Mouse (Mus musculus): ENCODE data around the gene Smug1. TPM values are rescaled to one million over a fixed set of nuclear protein-coding genes. Genes with fewer than 3 reads are reported as not detected.

Gene Smug1
- polyA plus RNA-seq, 1 experiment from 2014 or later: 18.2 TPM

DNA sequence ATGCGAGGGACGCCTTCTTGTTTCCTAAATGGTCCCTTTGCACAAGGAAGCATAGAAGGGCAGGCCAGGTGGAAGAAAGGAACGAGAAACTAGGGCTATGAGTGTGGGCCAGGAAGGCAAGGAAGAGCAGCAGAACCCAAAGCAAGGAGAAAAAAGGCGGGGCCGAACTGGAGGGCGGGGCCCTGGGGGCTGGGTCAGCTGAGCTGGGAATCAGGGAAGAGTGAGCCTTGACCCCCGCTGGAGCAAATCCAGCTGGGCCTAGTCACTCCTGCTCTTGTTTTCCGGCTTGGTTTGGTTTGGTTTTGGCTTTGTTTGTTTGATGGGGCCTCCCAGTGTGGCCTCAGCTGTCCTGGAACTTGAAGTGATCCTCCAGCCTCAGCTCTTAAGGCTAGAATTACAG, 4.4 kb upstream of the Smug1 start:
- Histone ChIP-seq H3K36me3 (no peaks in the 10 kb centered on the region), H3K27me3 (replicated peaks) (peaks cover 91% of the 10 kb centered on the region), H3K4me3 (replicated peaks) (no peak overlapping the region), H3K27ac (peak overlapping the region; percentile 2; the same call in 1 of the 2 replicates), H3K9ac (no peak overlapping the region), H3K4me1 (replicated peaks) (peaks cover 42% of the 10 kb centered on the region), H3K9me3 (no peaks in the 10 kb centered on the region), H3K4me2 (replicated peaks) (no peak overlapping the region; the same call in 1 of the 2 replicates)
- WGBS: 23% methylated on average over 8 of the region's 8 CpGs
- no peak for ATAC-seq

DNA sequence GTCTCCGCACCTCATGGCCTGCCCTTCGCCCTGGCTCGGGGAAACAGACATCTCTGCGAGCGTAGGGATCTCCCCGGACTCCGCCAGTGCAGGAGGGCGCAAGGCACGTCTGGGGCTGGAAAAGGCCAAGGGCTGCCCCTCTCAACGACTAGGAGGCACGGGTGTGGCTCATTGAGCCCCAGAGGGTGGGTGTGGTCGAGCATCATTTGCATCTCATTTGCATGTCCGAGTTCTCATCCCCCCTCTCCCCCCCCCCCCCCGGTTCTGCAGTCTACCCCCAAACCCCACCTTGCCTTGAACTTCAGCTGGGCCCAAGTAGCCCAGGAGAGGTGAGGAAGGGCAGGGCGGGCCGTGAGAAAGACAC, 3.4 kb upstream of the Smug1 start:
- H3K9ac ChIP-seq: no peak overlapping the region; the same call in 1 of the 2 replicates
- H3K36me3 ChIP-seq: no peaks in the 10 kb centered on the region
- peaks cover 42% of the 10 kb centered on the region for H3K4me1 ChIP-seq (replicated peaks)
- peak overlapping the region; percentile 92 for H3K4me2 ChIP-seq (replicated peaks)
- peak overlapping the region; percentile 67; the same call in 1 of the 2 replicates for H3K27ac ChIP-seq
- H3K9me3 ChIP-seq: no peaks in the 10 kb centered on the region
- peaks cover 89% of the 10 kb centered on the region for H3K27me3 ChIP-seq (replicated peaks)
- peak overlapping the region; percentile 50; the same call in 1 of the 2 replicates for H3K4me3 ChIP-seq (replicated peaks)
- ATAC-seq: no peak
- WGBS: 19% methylated on average over 16 of the region's 16 CpGs

DNA sequence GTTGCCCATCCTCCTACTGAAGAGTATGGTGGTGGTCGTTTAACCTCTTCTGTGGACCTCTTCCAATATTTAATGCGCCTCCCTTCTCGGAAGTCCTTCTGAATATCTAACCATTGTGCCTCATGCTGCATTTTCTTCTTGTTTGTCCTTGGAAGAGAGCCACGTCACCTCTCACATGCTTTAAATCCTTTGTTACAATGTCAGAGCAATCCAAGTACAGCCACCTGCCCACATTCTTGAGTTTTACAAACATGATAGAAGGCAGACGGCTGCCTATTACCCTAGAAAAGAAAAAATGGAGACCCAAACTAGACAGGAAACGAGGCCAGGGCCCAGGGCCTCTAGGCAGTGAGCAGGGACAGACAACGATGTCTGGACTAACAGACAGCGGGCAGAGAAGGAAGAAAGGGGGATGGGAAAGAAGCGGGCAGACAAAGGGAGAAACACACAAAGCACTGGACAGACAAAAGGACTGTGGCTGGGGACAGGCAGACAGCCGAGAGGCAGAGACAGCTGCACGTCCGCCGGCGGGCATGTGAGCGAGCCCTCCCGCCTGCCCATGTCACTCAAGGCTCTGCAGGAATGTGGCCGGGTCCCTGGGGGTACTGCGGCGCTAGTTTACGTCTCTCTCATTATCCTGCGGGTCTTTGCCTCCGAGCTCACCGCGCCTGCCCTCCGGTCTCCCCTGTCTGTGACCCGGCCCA, 2.9 kb upstream of the Smug1 start:
- H3K4me1 ChIP-seq (replicated peaks): peaks cover 42% of the 10 kb centered on the region
- ATAC-seq: no peak
- peak overlapping the region; percentile 92 for H3K4me2 ChIP-seq (replicated peaks)
- H3K36me3 ChIP-seq: no peaks in the 10 kb centered on the region
- peaks cover 84% of the 10 kb centered on the region for H3K27me3 ChIP-seq (replicated peaks)
- H3K9me3 ChIP-seq: no peaks in the 10 kb centered on the region
- peak overlapping the region; percentile 67 for H3K27ac ChIP-seq
- peak overlapping the region; percentile 50 for H3K4me3 ChIP-seq (replicated peaks)
- WGBS: 6% methylated on average over 26 of the region's 26 CpGs
- peak overlapping the region; percentile 39 for H3K9ac ChIP-seq

DNA sequence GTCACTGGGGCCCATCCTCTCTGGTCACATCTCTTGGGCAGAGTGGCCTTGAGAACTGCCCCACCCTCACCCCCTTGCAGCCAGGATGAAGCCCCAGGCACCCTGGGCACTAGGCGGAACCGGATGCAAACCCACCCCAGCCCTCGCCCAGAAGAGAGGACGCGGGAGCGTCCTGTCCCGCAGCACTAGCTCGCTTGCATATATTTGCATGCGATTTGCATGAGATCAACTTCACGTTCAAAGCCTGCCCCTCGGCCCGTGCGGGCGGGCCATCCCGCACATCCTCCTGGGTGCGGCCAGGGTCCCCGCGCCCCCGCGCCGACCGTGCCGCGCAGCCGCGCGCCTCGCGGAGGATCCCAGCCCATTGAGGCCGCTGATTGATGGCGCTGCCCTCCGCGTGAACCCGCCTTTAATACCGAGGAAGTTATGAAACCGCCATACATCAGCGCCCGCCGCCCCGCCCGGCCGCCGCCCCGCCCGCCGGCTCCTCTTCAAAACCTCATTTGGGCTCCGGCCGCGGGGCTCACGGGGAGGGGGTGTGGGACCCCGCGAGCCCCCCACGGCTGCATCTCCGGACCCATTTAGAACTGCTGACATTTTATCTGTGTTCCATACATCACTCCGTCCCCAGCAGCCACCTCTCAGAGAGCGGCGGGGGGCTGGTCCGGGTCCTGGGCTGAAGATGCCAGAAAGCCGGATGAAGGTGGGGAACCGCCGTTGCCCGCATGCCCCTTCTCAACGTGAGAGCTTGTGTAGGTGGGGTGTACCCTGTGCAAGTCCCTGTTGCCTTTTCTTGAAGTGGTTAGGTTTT, 2.1 kb upstream of the Smug1 start:
- no peaks in the 10 kb centered on the region for H3K9me3 ChIP-seq
- under 1% methylated on average over 62 of the region's 63 CpGs for WGBS
- H3K27me3 ChIP-seq (replicated peaks): peaks cover 76% of the 10 kb centered on the region
- H3K9ac ChIP-seq: peak overlapping the region; percentile 39
- H3K27ac ChIP-seq: peak overlapping the region; percentile 67
- ATAC-seq: peak; percentile 48
- H3K4me1 ChIP-seq (replicated peaks): peaks cover 42% of the 10 kb centered on the region
- H3K4me3 ChIP-seq (replicated peaks): peak overlapping the region; percentile 50
- H3K36me3 ChIP-seq: no peaks in the 10 kb centered on the region
- H3K4me2 ChIP-seq (replicated peaks): peak overlapping the region; percentile 92

DNA sequence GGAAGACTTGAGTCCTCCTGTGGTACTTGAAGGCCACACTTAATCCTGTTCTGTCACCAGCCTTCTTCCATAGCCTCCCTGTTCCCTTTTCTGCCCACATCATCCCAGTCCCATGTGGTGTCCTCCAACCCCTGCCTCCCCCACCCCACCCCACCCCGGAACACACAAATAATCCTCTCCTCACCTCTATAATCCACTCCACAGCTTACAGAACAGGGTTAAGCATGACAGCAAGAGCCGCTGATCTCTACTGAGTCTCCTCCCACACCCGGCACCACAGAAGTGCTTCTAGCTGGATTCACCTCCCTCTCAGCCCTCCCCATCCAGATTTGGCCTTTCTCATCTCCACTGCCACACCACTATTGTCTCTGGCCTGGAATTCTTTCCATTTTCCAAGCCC, 894 bp upstream of the Smug1 start:
- ATAC-seq: no peak
- Histone ChIP-seq H3K4me3 (replicated peaks) (no peak overlapping the region), H3K27ac (0 out of 2 replicates have a peak overlapping the region, but pooled peaks have one; percentile 67), H3K4me2 (replicated peaks) (0 out of 2 replicates have a peak overlapping the region, but pooled peaks have one; percentile 92), H3K9ac (no peak overlapping the region), H3K4me1 (replicated peaks) (peaks cover 44% of the 10 kb centered on the region), H3K9me3 (no peaks in the 10 kb centered on the region), H3K36me3 (no peaks in the 10 kb centered on the region), H3K27me3 (replicated peaks) (peaks cover 64% of the 10 kb centered on the region)
- WGBS: 27% methylated on average over 3 of the region's 3 CpGs

DNA sequence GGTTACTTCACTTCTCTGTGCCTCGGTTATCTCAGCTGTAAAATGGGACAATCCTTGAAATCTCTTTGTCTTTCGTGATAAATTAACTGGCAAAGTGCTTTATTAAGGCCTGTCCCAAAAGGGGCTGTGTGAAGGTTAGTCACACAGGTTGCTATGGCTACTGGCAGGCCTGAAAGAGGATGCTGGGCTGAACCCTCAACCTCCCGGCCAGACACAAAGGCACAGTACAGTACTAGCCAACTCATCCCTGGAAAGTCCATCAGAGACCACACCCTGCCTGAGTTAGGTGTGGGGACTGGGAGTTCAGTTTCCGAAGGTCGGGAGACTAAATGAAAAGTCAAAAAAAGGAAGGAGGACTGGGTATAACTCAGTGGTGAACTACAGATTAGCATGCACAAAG, 968 bp downstream of the Smug1 start:
- no peaks in the 10 kb centered on the region for H3K36me3 ChIP-seq
- no peak overlapping the region for H3K9ac ChIP-seq
- H3K4me3 ChIP-seq (replicated peaks): no peak overlapping the region
- peaks cover 45% of the 10 kb centered on the region for H3K27me3 ChIP-seq (replicated peaks)
- peaks cover 37% of the 10 kb centered on the region for H3K4me1 ChIP-seq (replicated peaks)
- ATAC-seq: no peak
- H3K9me3 ChIP-seq: no peaks in the 10 kb centered on the region
- no peak overlapping the region for H3K27ac ChIP-seq
- WGBS: 45% methylated on average over 5 of the region's 5 CpGs
- H3K4me2 ChIP-seq (replicated peaks): no peak overlapping the region

DNA sequence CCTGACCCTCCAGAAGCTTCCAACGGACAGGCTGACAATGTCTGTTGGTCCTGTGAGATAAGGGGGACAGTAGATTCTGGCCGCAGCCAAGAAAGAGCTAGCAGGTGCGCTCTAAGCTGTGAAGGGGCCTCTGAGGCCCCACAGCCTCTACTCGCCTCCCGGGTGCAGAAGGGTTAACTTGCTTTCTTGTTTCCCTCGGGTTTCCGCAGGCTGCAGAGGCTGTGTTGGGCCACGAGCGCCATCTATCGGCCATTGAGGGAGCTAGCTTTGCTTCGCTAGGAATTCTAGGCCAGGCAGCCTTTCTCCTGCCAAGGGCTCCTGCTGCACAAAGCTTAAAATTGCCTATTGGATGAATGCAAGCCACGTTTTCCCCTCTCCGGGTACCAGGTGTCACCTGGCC, 1.5 kb downstream of the Smug1 start:
- Histone ChIP-seq H3K9me3 (no peaks in the 10 kb centered on the region), H3K4me1 (replicated peaks) (peaks cover 34% of the 10 kb centered on the region), H3K27ac (no peak overlapping the region), H3K36me3 (no peaks in the 10 kb centered on the region), H3K4me3 (replicated peaks) (no peak overlapping the region), H3K27me3 (replicated peaks) (peaks cover 42% of the 10 kb centered on the region), H3K9ac (no peak overlapping the region), H3K4me2 (replicated peaks) (no peak overlapping the region)
- WGBS: under 1% methylated on average over 13 of the region's 13 CpGs
- ATAC-seq: peak; percentile 24; the same call in 1 of the 2 replicates

DNA sequence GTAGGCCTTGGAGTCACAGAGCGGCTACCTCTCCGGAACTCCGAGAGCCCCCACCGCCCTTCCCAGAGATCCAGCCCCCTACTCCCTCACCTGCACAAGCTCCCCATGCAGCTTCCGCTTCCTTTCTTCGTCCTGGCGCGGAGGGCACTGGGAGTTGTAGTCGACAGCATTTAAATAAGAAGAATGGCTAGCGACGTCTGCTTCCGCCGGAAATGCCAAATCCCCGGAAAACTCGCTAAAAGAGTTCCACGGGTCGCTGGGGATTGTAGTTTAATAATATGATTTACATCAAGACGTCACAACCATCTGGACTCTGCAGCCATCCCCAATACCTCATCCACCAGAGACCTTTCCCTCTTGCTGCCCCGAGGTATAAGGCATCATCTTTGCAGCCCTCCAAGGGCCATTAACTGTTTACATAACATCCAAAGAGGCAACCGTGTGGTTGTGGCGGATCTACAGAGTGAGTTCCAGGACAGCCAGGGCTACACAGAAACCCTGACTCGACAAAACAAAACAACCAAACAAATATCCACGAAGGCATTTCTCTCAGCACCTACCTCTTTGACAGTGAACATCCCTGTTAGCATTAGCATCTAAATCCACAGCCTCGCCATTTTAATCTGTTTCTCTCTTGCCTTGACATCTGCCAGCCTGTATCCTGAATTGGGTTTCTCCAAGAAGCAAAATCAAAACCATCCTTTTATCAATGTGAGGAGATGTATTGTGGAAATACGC, 3.5 kb downstream of the Smug1 start:
- Histone ChIP-seq H3K4me1 (replicated peaks) (peaks cover 15% of the 10 kb centered on the region), H3K36me3 (no peaks in the 10 kb centered on the region), H3K4me2 (replicated peaks) (peak overlapping the region; percentile 61), H3K27ac (no peak overlapping the region), H3K9me3 (no peaks in the 10 kb centered on the region), H3K27me3 (replicated peaks) (peaks cover 25% of the 10 kb centered on the region), H3K9ac (peak overlapping the region; percentile 73), H3K4me3 (replicated peaks) (peak overlapping the region; percentile 79)
- WGBS: 9% methylated on average over 25 of the region's 25 CpGs
- ATAC-seq: peak; percentile 88

DNA sequence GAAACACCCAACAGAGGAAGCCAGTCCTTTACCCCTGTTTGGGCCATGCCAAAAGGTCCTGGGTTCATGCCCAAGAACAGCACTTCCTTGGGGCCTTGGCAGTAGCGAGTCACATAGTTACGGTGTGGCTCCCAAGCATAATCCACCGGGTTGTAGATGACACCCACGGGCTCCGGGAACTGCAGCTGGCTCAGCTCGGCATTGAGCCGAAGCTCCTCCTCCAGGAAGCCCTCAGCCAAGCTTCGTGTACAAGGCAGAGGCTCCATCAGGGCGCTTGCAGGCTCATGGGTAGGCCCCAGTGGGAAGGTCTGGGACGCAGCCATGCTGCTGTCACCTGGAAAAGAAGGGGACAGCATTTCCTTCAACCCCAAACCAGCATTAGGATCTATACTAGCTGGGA, 9.3 kb downstream of the Smug1 start:
- H3K27me3 ChIP-seq (replicated peaks): no peaks in the 10 kb centered on the region
- no peak for ATAC-seq
- no peak overlapping the region for H3K9ac ChIP-seq
- no peaks in the 10 kb centered on the region for H3K36me3 ChIP-seq
- H3K9me3 ChIP-seq: no peaks in the 10 kb centered on the region
- H3K4me1 ChIP-seq (replicated peaks): 0 out of 2 replicates have a peak, but pooled peaks cover 2% of the 10 kb centered on the region
- H3K4me3 ChIP-seq (replicated peaks): no peak overlapping the region
- H3K27ac ChIP-seq: no peak overlapping the region
- 85% methylated on average over 10 of the region's 10 CpGs for WGBS
- no peak overlapping the region for H3K4me2 ChIP-seq (replicated peaks)

DNA sequence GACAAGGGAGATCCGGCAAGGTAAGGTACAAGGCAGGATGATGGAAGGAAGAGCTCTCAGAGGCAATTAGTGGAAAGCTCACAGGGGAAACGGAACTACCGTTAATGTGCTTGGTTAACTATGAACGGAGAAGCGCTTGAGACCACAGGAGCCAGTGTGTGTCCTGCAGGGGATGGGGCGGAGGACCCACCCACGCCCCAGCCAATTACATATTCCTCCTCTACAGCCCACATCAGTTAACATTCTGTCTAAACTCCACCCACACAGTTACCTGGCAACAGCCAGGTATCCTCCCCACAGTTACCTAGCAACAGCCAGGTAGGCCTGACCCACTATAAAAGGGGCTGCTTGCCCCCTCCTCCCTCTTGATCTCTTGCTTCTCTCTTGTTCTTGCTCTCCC, 10.0 kb downstream of the Smug1 start:
- H3K4me1 ChIP-seq (replicated peaks): no peaks in the 10 kb centered on the region
- H3K36me3 ChIP-seq: no peaks in the 10 kb centered on the region
- H3K4me2 ChIP-seq (replicated peaks): no peak overlapping the region
- ATAC-seq: no peak
- 66% methylated on average over 7 of the region's 7 CpGs for WGBS
- no peaks in the 10 kb centered on the region for H3K27me3 ChIP-seq (replicated peaks)
- no peak overlapping the region for H3K27ac ChIP-seq
- no peak overlapping the region for H3K9ac ChIP-seq
- no peaks in the 10 kb centered on the region for H3K9me3 ChIP-seq
- H3K4me3 ChIP-seq (replicated peaks): no peak overlapping the region

DNA sequence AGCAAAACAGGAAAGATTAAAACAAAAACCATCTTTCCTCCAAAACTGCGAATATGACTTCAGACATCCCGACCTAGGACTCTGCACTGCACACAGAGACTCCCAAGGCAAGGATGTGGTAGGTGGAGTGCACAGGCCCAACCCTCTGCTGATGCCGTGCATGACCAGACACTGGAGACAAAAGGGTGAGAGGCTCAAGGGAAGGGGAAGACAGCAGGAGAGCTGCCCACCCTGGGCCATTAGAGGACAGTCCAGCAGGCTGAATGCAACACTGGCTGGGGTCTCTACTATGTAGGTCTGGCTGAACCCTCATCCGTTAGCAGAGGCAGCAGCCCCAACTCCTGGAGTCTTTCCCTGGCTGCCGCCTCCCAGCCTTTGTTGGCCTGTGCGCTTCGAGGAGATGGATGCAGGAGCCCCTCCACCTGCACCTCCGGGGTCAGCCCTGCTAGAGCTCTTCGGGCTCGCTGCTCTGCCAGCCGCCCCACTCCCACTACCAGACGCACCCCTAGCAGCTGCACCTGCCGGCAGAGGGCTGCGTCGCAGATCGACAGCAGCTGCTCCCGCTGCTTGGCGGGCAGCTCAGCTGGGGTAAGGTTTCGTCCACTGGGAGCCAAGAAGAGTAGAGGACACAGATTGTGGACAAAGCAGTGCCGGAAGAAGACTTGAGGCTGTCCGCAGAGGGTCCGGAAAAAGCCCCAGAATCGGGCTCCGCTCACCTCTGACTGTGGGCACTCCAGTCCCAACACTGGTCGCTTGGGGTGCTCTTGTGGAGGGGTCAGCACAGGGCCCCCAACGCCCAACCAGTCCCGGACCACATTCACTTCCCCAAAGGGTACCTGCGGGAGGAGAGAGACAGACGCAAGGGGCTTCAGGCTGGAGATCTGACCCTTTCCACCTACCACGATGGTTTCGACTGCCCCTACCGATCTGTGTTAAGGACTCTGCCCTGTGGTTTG, 11.2 kb downstream of the Smug1 start:
- Histone ChIP-seq H3K27ac (no peak overlapping the region), H3K4me3 (replicated peaks) (no peak overlapping the region), H3K9ac (no peak overlapping the region), H3K27me3 (replicated peaks) (no peaks in the 10 kb centered on the region), H3K4me1 (replicated peaks) (no peaks in the 10 kb centered on the region), H3K36me3 (no peaks in the 10 kb centered on the region), H3K9me3 (no peaks in the 10 kb centered on the region), H3K4me2 (replicated peaks) (no peak overlapping the region)
- ATAC-seq: peak; percentile 27; the same call in 1 of the 2 replicates
- WGBS: 46% methylated on average over 32 of the region's 32 CpGs

Measured in intestine, embryonic 15.5 days (tissue).